Mouse (Mus musculus): ENCODE results near the gene Rpl23a.

Gene Rpl23a

DNA sequence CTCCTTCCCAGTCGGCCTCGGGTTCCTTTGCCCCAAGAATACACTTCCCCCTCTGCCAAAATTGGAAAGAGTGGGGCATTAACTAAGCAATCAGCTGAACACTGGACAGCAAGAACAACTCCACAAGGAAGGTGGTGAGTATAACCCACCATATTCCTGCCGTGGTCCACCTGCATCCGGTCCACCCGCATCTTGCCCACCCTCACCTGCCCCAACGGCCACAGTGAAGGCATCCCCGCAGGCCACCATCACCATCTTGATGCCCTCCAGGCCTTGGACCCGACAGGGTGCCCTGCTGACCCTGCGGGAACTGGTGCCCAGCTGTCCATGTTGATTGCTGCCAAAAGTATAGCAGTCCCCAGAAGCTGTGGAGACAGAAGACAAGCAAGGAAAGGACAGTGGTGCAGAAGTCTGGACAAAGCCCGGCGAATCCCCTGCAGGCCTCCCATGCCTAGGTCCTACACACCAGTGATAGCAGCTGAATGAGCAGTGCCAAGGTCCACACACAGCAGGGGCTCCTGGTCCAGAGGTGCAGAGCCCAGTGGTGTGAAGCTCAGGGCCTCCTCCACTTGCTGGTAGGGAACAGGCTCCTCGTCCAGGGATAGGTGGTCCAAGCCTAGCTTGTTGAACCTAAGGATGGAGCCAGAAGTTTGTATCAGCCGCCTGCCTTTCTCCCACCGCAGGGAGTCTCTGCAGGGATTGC lies 16.0 kb downstream of the Rpl23a start:
- WGBS: 92% methylated on average over 14 of the region's 14 CpGs

DNA sequence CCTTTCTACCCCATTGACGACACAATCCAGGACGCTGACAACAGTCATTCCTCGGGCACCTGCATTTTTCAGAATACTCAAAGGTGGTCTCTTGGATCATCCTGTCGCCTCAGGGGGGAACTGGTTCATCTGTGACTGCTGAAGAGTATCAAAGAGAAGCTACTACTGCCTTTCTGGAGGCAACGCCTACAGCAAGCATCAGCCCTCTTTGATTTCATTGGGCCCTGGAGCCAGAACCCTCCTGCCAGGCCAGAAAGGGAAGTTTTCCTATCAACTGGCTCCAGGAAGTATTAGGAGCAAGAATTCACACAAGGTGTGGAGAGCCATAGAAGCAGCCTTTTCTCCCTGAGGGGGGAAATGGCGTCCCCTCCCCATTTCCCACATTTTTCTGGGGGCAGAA lies 16.7 kb downstream of the Rpl23a start:
- WGBS: 92% methylated on average over 6 of the region's 6 CpGs

DNA sequence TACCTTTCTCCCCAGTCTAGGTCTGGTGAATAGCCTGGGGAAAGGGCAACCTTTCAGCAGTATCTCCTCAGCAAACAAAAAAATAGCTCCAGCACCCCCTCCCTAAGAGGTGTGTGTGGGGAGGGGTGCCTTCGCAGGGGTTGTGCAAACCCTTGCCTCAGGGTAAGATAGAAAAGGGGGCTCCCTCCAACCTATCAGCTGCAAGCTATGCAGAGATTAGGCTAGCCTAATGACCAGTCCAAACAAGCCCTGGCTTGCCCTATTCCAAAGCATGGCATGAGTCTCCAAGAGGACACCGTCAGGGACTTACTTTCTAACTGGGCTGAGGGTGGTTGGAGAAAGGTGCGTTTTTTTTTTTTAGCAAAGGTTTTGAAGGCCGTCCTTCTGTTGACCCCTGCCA lies 17.2 kb downstream of the Rpl23a start:
- 70% methylated on average over 4 of the region's 4 CpGs for WGBS

DNA sequence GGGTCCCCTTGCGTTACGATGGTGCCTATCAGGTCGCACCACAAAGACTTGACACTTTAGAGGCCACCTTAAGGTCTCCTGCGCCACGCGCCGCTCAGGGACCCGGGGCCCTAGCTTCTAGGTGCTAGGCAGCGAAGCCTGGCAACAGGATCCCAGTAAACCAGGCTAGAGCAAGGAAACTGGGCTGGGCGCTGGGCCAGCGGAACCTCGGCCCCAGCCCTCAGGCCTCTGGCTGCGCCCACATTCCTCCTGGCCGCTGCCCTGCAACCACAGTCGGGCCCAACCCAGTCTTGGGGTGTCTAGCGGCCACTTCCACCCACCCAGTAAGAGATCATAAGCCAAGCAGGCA lies 17.6 kb downstream of the Rpl23a start:
- 3% methylated on average over 16 of the region's 16 CpGs for WGBS

DNA sequence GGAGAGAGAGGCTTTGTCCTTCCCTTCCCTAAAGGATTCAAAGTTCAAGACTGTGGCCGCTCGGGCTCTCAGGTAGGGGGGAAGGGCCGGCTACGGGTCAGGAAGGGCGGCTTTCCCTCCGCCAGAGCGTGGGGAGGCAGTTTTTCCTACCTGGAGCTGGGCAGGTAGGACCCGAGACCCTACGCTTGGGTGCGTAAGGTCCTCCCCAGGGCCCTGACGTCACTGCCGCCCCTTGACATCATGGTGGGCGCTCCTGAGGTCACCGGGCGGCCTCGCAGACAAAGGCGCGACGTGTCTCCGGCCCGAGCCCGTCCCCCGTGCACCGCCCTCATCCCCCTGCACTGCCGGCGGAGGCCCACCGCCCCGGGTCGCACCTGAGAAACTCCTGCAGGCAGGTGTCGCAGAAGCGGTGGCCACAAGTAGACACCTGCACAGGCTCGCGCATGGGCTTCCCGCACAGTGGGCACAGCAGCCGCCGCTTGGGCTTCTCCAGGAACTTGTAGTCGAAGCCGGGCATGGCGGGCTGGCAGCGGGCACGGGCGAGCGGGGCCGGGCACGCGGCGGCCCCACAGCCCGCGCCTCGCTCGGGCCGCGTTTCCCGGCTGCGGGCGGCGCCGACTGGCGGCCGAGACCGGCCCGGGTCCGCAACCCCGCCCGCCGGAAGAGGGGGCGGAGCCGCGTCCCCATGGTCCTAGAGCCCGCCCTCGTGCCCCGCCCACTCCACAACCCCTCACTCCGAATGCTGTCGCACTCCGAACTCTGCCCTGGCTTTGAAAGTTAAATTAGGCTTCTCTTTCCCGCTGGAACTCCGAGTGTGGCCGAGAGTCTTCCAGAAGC lies 18.2 kb downstream of the Rpl23a start, which contains the start of gene Traf4:
TSS of gene Traf4 (minus strand) at position 666 of the 837 bp plus-strand sequence.
- WGBS: under 1% methylated on average over 77 of the region's 78 CpGs

DNA sequence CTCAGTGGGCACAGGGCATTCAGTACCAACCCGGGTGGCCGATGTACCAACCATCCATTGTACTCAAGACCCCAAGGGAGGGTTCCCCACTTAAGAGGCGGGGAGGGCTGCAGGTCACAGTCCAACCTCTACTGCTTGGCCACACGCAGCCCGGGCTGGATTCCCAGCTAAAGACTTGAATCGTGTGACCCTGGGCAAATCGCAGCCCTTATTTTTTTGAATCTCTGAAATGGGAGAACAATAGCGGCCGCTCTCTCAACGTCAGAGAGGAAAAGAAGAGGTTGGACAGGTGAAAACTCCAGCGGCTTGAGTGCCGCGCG lies 18.8 kb downstream of the Rpl23a start:
- 1% methylated on average over 14 of the region's 14 CpGs for WGBS

DNA sequence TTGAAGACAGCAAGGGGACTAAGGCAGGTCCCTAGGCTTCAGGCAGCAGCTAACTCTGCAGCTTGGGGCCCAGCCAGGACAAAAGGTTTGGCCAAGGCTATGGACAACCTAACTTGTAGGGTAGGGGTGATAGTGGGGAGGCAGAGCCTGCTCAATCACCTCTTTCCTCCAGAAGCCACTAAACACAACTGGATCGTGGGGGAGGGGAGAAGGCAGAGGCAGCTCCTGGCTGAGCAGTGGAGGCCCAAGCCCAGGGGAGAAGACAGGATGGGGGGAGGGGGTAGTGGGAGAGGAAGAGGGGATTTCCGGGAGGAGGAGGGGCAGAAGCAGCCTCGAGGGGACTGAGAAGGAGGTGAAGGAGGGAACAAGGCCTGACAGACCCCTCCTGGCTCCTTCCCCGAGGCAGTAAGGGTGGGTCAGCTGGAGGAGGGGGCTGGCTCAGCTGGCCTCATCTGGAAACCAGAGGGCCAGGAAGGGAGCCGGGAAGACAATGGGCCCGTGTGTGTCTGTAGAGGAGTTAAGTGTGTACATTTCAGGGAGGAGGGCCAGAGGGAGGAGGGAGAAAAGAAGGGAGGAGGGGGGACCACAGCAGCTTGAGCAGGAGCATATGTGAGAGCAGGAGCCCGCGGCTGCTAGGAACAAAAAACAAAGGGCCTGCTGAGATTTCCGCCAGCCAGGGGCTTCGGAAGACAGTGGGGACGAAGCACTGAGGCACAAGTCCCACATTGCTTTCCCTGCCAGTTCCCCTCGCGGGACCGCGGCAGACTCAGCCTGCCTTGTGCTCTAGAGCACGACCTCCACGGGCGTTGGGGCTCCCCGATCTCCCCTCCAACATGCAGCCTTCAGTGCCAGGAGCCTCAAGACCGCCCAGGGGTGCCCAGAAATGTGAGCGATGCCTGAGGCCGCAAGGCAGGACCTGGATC lies 19.4 kb downstream of the Rpl23a start:
- 6% methylated on average over 22 of the region's 22 CpGs for WGBS

DNA sequence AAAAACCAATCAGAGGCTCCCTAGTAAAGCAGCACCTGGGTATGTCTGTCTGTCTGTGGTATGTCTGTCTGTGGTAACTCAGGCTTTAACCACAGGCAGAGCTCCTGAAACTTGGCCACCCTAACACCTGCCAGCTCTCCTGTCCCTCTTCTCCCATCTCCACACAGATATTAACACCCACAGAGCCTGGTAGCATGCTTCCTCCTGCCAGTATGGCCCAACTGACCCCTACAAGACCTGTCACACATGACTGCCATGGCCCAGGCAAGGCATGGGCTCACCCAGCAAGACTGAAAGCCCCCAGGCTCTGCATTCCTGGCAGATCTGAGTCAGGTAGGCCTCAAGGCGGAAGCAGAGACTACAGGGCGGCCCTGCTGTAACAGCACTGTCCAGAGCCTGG lies 20.3 kb downstream of the Rpl23a start:
- WGBS: 95% methylated on average over 2 of the region's 2 CpGs

DNA sequence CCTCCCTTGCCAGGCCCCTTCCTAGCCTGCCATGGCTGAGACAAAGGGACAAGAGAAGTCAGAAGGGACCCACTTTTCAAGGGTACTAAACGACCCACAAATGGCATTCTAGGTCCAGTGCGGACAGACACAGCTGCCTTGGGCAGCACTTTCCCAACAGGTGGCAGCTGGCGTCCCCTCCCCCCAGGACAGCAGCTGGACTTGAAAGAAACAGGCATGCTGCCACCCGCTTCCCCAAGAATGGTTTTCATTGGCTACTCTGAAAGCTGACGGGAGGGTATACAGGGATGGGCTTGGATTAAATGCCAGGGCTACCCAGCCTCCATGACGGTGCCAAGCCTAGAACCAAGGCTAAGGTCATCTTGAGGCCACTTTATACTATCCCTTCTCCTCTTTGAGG lies 20.9 kb downstream of the Rpl23a start:
- 49% methylated on average over 6 of the region's 6 CpGs for WGBS

DNA sequence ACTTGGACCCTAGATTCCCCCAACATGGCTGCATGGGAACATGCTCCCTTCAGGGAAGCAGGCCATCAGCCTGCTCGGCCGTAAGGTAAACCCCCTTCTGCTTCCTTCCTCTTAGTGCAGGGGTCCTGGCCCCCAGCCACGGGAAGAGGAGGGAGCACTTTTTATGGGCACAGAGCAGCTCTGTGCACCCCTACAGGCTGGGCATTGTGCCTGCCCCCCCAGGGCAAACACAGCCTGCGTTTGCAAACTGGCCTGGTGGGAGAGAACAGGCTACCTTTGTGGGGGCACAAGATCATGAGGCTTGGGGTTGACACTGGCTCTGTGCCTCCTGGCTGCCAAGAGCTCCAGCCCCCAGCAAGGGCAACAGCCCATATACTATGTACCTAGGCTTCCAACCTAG lies 21.4 kb downstream of the Rpl23a start:
- 37% methylated on average over 4 of the region's 4 CpGs for WGBS

DNA sequence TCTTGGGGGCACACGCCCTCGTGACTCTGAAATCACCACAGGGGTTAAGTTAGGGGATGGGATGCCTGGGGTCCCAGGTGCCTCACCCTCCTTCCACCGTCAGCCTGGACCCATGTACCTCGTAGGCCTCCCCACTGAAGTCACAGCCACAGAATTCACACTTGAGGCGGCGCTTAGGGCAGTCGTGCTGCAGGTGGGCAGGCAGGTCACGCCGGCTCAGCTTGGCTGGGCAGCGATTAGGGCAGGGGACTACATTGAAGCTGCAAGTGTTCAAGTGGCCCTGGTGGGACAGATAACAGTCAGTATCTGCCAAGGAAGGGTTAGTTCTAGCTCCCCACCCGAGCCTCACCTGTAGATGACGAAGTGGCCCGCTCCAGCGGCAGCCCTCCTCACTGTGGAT lies 22.2 kb downstream of the Rpl23a start:
- 90% methylated on average over 14 of the region's 14 CpGs for WGBS

DNA sequence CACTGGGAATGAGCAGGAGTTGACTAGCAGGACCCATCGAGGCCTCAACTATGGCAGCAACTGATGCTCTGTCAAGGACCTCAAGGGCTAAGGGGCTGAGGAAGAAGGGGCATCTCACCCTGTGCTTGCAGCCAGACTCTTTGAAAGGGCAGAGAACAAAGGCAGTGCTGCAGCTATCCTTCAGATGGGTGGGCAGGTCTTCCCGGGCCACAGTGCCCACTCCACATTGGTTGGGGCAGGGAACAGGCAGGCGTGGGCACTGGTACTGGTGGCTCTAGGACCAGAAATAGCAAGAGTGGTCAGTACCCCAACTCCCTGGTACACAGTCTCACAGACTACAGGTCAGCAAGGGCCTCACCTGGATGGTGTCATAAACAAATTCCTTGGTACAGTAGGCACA lies 22.7 kb downstream of the Rpl23a start:
- WGBS: 80% methylated on average over 3 of the region's 3 CpGs

DNA sequence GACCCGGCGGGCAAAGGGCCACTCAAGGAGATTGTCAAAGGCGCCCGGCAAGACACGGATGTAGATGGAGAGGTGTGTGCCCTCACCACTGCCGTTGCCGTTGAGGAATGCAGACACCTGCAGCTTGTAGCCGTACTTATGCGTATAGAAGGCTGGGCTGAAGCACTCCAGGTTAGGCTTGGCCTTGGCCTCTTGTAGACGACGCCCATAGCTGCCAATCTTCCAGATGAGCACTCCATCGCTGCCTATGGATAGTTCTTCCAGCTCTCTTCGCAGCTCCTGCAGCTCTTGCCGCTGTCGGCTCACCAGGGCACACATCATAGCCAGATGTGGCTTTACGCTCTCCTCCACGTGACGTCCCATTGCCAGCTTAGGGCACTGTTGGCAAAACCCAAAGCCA lies 23.2 kb downstream of the Rpl23a start:
- WGBS: 85% methylated on average over 18 of the region's 18 CpGs

DNA sequence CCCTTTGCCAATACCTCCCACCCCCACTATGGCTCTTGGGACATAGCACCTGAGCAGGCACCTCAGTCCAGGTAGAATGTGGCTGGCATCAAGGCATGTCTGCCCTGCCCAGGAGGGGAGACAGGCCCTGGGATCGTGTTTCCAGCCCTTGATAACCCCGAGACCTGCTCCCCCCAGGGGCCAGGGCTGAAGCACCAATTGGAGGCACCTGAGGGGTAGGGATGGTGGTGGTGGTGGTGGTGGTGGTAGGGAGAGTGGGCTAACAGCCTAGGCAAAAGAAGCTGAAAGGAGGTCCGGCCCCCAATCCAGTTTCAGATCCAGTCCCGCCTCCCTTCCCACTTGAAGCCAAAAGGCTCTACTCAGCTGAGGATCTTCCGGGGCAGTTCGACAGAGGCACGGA lies 23.8 kb downstream of the Rpl23a start:
- WGBS: 71% methylated on average over 7 of the region's 7 CpGs

DNA sequence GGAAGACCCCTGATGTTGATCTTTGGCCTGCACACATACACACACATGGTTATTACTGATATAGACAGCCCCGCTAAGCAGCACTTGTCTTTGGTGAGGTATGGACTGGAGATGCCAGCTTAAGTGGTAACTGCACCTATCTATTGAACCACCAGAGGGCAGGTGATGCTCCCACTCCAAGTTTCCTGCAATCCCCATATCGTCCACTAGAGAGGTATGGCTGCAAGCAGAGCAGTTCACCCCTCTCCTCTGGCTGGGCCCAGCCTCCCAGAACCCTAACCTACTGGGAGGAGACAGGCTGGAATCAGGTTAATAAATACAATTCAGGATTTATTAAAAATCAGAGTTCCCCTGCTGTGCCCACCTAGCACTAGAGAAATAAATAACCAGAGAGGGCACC lies 24.3 kb downstream of the Rpl23a start:
- 11% methylated on average over 2 of the region's 2 CpGs for WGBS

DNA sequence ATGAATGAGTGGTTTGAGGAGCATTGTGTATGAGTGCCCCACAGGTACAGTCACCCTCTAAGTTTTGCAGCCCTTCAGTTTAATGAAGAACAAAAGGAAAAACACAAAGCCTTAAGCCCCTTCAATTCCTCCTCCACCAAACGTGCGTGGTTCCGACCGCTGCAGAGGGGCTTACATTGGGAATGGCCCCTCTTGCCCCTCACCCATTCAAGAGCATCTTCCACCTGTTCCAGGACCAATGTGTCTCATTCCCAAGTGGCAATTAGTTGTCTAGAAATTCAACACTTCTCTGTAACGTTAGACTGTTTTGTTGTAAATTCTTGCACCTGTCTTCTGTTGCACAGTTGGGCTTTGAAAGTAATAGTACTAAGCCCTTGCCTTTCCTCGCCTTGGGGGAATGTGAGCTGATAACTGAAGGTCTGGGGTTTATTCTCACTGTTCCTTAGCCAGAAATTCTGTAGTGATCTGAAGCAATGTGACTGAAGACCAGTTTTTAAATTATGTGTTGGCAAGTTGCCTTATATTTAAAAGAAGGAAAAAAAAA lies 27.2 kb downstream of the Rpl23a start:
- 73% methylated on average over 6 of the region's 6 CpGs for WGBS

DNA sequence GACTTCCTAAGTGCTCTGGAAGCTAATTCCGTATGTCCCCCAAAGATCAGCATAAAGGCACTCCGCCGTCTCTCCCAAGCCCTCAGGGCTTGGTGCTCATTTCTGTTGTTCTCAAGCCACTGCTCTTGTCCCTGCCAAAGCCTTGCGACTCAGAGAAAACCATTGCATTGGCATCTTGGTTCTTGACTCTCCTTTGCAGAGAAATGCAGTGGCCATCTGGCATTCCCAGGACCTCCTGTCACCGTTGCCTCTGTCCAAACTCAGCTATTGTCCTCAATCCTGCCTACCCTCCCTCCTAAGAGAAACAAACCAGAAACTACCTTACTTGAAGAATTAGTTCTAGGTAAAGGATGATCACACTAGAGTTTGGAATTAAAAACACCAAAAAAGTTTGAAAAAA lies 27.7 kb downstream of the Rpl23a start:
- WGBS: 77% methylated on average over 5 of the region's 5 CpGs

DNA sequence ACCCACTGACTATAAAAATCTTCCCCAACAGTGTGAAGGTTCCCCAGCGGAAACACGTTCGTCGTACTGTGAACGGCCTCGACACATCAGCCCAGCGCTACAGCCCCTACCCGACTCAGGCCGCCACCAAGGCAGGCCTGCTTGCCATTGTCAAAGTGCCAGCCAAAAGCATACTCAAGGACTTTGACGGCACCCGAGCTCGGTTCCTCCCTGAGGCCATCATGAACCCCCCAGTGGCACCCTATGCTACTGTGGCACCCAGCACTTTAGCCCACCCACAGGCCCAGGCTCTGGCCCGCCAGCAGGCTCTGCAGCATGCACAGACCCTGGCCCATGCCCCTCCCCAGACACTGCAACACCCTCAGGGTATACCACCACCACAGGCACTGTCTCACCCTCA lies 29.6 kb downstream of the Rpl23a start:
- WGBS: 57% methylated on average over 13 of the region's 13 CpGs

DNA sequence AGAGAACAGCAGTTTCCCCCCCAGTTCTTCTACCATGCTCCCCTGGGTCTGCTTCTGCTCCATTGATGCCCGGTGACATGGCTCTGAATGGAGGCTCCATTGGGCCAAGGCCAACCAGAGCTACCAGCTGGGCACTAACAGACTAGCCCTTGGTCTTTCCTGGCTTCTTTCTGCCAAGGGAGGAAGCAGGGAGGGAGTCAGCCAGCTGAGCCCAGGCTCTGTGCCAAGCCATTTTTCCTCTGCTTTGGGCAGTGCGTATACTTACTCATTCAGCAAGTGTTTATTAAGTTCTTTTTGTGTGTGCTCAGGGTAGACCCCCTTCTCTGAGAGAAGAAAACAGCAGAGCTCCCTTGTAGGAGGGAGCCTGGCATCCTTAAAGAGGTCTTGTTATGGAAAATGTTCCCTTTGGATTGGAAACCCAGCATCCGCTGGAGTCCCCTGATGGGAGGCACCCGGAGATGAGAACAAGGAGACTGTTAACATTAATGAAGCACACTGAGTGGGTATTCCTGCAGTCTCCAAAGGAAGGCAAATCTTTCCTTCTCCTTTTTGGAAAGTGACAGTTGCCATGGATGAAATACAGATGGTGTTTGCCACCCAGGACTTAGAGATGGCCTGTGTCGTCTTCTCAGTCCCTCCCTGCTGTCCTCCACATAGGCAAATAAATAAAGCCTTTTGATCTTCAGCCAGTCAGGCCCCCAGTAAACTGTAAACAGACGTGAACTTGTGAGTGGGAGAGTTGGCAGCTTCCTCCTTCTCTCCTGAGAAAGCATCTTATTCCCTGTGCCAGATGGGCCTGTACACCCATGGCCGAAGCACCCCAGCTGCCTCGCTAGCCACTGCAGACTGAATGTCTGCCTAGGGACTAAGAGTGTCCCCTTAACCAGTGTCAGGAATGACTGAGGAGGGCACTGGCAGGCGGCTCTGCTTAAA lies 30.8 kb downstream of the Rpl23a start:
- WGBS: 24% methylated on average over 9 of the region's 9 CpGs

DNA sequence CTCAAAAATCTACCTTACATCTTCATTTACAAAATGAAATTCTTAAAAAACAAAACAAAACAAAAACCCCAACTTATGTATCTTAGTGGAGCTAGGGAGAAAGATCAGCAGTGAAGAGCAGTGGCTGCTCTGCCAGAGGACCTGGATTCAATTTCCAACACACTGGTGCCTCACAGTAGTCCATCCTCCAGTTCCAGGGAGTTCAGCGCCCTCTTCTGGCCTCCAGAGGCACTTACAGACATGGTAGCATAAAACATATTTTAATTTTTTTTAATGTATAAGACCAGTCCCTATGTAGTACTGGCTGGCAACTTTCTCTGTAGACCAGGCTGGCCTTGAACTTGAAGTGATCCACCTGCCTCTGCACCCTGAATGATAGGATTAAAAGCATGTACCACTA lies 32.2 kb downstream of the Rpl23a start:
- 34% methylated on average over 1 of the region's 1 CpGs for WGBS

All from cerebral cortex, adult 2 months (tissue).